Mouse (Mus musculus) neural tube, postnatal 0 days (tissue): ENCODE results near the gene Sult2a7. TPM values are rescaled to one million over a fixed set of nuclear protein-coding genes. Genes with fewer than 3 reads are reported as not detected.

ENCODE experiments used
- polyA plus RNA-seq: library from polyadenylated mRNA; unstranded; fragments of >200 nt; fragmentation: Nextera tagmentation; extraction: Ambion mirVana; gene quantifications from 2 replicates; pipeline ENCODE4 v1.2.1, GENCODE M21; 2015

Sult2a7 gene
- polyA plus RNA-seq = not detected in 2 replicates

DNA sequence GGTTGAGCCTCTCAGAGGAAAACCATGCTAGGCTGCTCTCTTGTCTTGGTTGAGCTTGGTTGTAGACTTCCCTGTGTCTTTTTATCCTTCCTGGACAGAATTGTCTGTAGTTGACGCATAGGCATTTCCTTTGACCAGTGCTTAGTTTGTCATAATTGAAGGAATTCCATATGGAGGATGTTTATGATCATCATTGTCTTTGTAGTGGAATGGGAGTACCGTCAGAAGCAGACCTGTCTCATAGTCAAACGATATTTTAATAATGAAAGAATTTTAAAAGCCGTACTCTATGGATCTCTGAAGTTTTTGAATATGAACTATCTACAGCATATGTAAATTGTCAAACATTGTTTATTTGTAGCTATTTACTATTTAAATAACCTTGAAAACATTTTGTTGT is at the start of gene Sult2a7:
Sult2a7 (minus strand) TSS at position 101 of the 400 bp plus-strand sequence.

DNA sequence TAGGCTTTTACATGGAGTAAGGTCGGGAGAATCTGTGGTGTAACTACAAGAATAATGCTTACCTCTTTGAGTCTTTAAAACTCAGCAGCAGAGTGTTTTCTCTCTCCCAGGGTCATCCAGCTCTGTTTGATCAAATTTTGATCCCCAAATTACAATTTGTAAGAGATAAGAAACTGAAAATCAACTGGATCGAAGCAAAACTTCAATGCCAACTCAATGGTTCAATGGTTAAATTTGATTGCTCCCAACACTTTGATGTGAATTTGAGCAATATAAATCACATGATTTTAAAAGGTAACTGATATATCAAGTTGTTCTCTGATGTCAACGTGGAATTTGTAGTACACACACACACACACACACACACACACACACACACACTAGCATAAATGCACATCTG is 47.5 kb downstream of the Sult2a7 start, which contains the start of gene Sult2a8:
Sult2a8 (minus strand) TSS at position 236 of the 400 bp plus-strand sequence.

Other genes starting within 250 kb of the Sult2a7 start
- not detected in 2 replicates for gene Sult2a6, start 239.4 kb downstream of the Sult2a7 start, polyA plus RNA-seq
- gene Obox8, start 160.7 kb downstream of the Sult2a7 start, polyA plus RNA-seq = not detected in 2 replicates
- not detected in 2 replicates for gene Sult2a8, start 47.5 kb downstream of the Sult2a7 start, polyA plus RNA-seq
- gene Vmn1r90, start 69.3 kb upstream of the Sult2a7 start, polyA plus RNA-seq = 0.15 and 0.22 TPM in 2 replicates
- not detected in 2 replicates for gene Obox7, start 165.3 kb upstream of the Sult2a7 start, polyA plus RNA-seq